Mouse (Mus musculus) midbrain, embryonic 16.5 days (tissue): Measurements from ENCODE around the gene Stra6l. TPM values are rescaled to one million over a fixed set of nuclear protein-coding genes. Genes with fewer than 3 reads are reported as not detected.
A peak's percentile ranks its signal among the peaks of the same experiment; 100 is the strongest.

ENCODE experiments used
- ATAC-seq: fragments of 200-750 bp; cut with Nextera tagmentation; 2 replicates; pipeline ENCODE4 v1.8.0; 2017; ENCODE audit warnings: moderate TSS enrichment
- H3K27ac ChIP-seq: fragments of 300-500 bp; sonication (generic); 2 replicates; pipeline ENCODE4 v1.5.1; 2014; ENCODE audit warnings: mild to moderate bottlenecking, low read length, mixed read lengths
- H3K27me3 ChIP-seq: fragments of 300-500 bp; sonication (generic); 2 replicates; pipeline ENCODE4 v1.6.1; 2014; ENCODE audit warnings: low read depth, low read length, mixed read lengths; ENCODE audit not compliant: control insufficient read depth, insufficient read depth
- H3K36me3 ChIP-seq: fragments of 300-500 bp; sonication (generic); 2 replicates; pipeline ENCODE4 v1.6.1; 2014; ENCODE audit warnings: mild to moderate bottlenecking, low read length, moderate library complexity, mixed read lengths; ENCODE audit not compliant: control insufficient read depth, insufficient read depth
- H3K4me1 ChIP-seq: fragments of 300-500 bp; sonication (generic); 2 replicates; pipeline ENCODE4 v1.6.1; 2014; ENCODE audit warnings: mild to moderate bottlenecking, low read length, mixed read lengths; ENCODE audit not compliant: control insufficient read depth, insufficient read depth
- H3K4me2 ChIP-seq: fragments of 300-500 bp; sonication (generic); 2 replicates; pipeline ENCODE4 v1.6.1; 2014; ENCODE audit warnings: mild to moderate bottlenecking, low read length, mixed read lengths
- H3K4me3 ChIP-seq: fragments of 300-500 bp; sonication (generic); 2 replicates; pipeline ENCODE4 v1.5.1; 2014; ENCODE audit warnings: low read depth, mild to moderate bottlenecking, low read length, moderate library complexity, mixed read lengths
- H3K9ac ChIP-seq: fragments of 300-500 bp; sonication (generic); 2 replicates; pipeline ENCODE4 v1.6.1; 2014; ENCODE audit warnings: low read depth, low read length, mixed read lengths
- H3K9me3 ChIP-seq: fragments of 300-500 bp; sonication (generic); replicated peaks from 2 replicates; pipeline ENCODE4 v1.6.1; 2014; ENCODE audit warnings: mild to moderate bottlenecking, low read length, mixed read lengths; ENCODE audit not compliant: control insufficient read depth, poor library complexity, severe bottlenecking
- WGBS: fragments of 180-500 bp; shearing (Covaris S2); extraction: QIAGEN DNeasy Blood & Tissue Kit; methylation state at CpG from one replicate; pipeline ENCODE4 v1.1.7; 2014; 5-methylcytosine and 5-hydroxymethylcytosine counted together
- polyA plus RNA-seq: library from polyadenylated mRNA; unstranded; fragments of >200 nt; fragmentation: Nextera tagmentation; extraction: Ambion mirVana; gene quantifications from 2 replicates; pipeline ENCODE4 v1.2.1, GENCODE M21; 2015

The Stra6l gene
- polyA plus RNA-seq, 1 experiment from 2014 or later = 1.0 TPM

- peak overlapping the region; percentile 78 for H3K27ac ChIP-seq
These were observed 18.3 kb upstream of the Stra6l start for GRCm38 (mm10) chr4:45829907-45830759.

GRCm38 (mm10) chr4:45831996-45832395 lies 16.5 kb upstream of the Stra6l start:
- Histone ChIP-seq H3K27ac (no peak overlapping the region; the same call in none of the 2 replicates), H3K4me2 (no peak overlapping the region), H3K36me3 (no peaks in the 10 kb centered on the region), H3K9me3 (no peaks in the 10 kb centered on the region), H3K27me3 (peaks cover 3% of the 10 kb centered on the region; the same call in 1 of the 2 replicates), H3K4me3 (no peak overlapping the region), H3K9ac (no peak overlapping the region), H3K4me1 (peaks cover 15% of the 10 kb centered on the region)
- no peak for ATAC-seq
- WGBS = 60% methylated on average over 7 of the region's 7 CpGs

More at GRCm38 (mm10) chr4:45829907-45830759, 18.3 kb upstream of the Stra6l start:
- Histone ChIP-seq H3K4me2 (0 out of 2 replicates have a peak overlapping the region, but pooled peaks have one; percentile 8), H3K9me3 (no peaks in the 10 kb centered on the region), H3K4me3 (no peak overlapping the region), H3K36me3 (no peaks in the 10 kb centered on the region), H3K9ac (peak overlapping the region; percentile 32; the same call in 1 of the 2 replicates), H3K27me3 (peaks cover 3% of the 10 kb centered on the region; the same call in 1 of the 2 replicates), H3K4me1 (peaks cover 19% of the 10 kb centered on the region)
- ATAC-seq = peak; percentile 26; the same call in 1 of the 2 replicates
- 15% methylated on average over 13 of the region's 13 CpGs for WGBS

- Histone ChIP-seq H3K36me3 (no peaks in the 10 kb centered on the region), H3K27me3 (no peaks in the 10 kb centered on the region), H3K27ac (no peak overlapping the region), H3K4me3 (no peak overlapping the region), H3K4me1 (peaks cover 15% of the 10 kb centered on the region), H3K9ac (no peak overlapping the region), H3K9me3 (no peaks in the 10 kb centered on the region), H3K4me2 (no peak overlapping the region)
- ATAC-seq = no peak
- 35% methylated on average over 5 of the region's 5 CpGs for WGBS
These were observed 15.0 kb upstream of the Stra6l start for GRCm38 (mm10) chr4:45833461-45833860.

GRCm38 (mm10) chr4:45844355-45844754 lies 4.1 kb upstream of the Stra6l start:
- H3K4me1 ChIP-seq = no peaks in the 10 kb centered on the region; the same call in 1 of the 2 replicates
- no peak overlapping the region for H3K4me3 ChIP-seq
- H3K27ac ChIP-seq = no peak overlapping the region
- H3K9ac ChIP-seq = no peak overlapping the region
- no peaks in the 10 kb centered on the region for H3K9me3 ChIP-seq
- H3K4me2 ChIP-seq = no peak overlapping the region
- H3K36me3 ChIP-seq = no peaks in the 10 kb centered on the region
- 45% methylated on average over 14 of the region's 14 CpGs for WGBS
- 0 out of 2 replicates have a peak, but pooled peaks have one; percentile 56 for ATAC-seq
- no peaks in the 10 kb centered on the region for H3K27me3 ChIP-seq

- Histone ChIP-seq H3K36me3 (no peaks in the 10 kb centered on the region), H3K4me1 (no peaks in the 10 kb centered on the region; the same call in 1 of the 2 replicates), H3K4me3 (no peak overlapping the region), H3K4me2 (no peak overlapping the region), H3K9ac (no peak overlapping the region), H3K27me3 (0 out of 2 replicates have a peak, but pooled peaks cover 5% of the 10 kb centered on the region), H3K27ac (no peak overlapping the region), H3K9me3 (no peaks in the 10 kb centered on the region)
- 91% methylated on average over 2 of the region's 2 CpGs for WGBS
- ATAC-seq = no peak
These were observed 2.2 kb upstream of the Stra6l start for GRCm38 (mm10) chr4:45846263-45846662.

GRCm38 (mm10) chr4:45848825-45849156 lies 327 bp downstream of the Stra6l start:
- no peak overlapping the region for H3K9ac ChIP-seq
- H3K9me3 ChIP-seq = no peaks in the 10 kb centered on the region
- H3K27ac ChIP-seq = no peak overlapping the region
- H3K4me3 ChIP-seq = no peak overlapping the region
- no peaks in the 10 kb centered on the region; the same call in 1 of the 2 replicates for H3K4me1 ChIP-seq
- ATAC-seq = no peak
- H3K27me3 ChIP-seq = 0 out of 2 replicates have a peak, but pooled peaks cover 5% of the 10 kb centered on the region
- no peak overlapping the region for H3K4me2 ChIP-seq
- WGBS = 50% methylated on average over 10 of the region's 10 CpGs
- no peaks in the 10 kb centered on the region for H3K36me3 ChIP-seq

GRCm38 (mm10) chr4:45849419-45849818 lies 955 bp downstream of the Stra6l start:
- no peaks in the 10 kb centered on the region for H3K9me3 ChIP-seq
- ATAC-seq = no peak

GRCm38 (mm10) chr4:45851640-45852051 lies 3.2 kb downstream of the Stra6l start:
- Histone ChIP-seq H3K27ac (no peak overlapping the region), H3K9me3 (no peaks in the 10 kb centered on the region), H3K9ac (no peak overlapping the region), H3K4me2 (no peak overlapping the region), H3K4me1 (peaks cover 5% of the 10 kb centered on the region), H3K4me3 (no peak overlapping the region), H3K27me3 (0 out of 2 replicates have a peak, but pooled peaks cover 5% of the 10 kb centered on the region), H3K36me3 (no peaks in the 10 kb centered on the region)
- 38% methylated on average over 3 of the region's 3 CpGs for WGBS
- ATAC-seq = no peak

More at GRCm38 (mm10) chr4:45849419-45849818, 955 bp downstream of the Stra6l start:
- Histone ChIP-seq H3K27me3 (0 out of 2 replicates have a peak, but pooled peaks cover 5% of the 10 kb centered on the region), H3K27ac (no peak overlapping the region), H3K4me2 (no peak overlapping the region), H3K36me3 (no peaks in the 10 kb centered on the region), H3K4me1 (no peaks in the 10 kb centered on the region; the same call in 1 of the 2 replicates), H3K4me3 (no peak overlapping the region), H3K9ac (no peak overlapping the region)
- WGBS = 29% methylated on average over 1 of the region's 1 CpGs
